Mouse (Mus musculus): ENCODE data around the gene Slc4a1. TPM values are rescaled to one million over a fixed set of nuclear protein-coding genes. Genes with fewer than 3 reads are reported as not detected.

Slc4a1 gene
- total RNA-seq, 2 experiments from 2014 or later: 0.47 to 1.2 TPM

GRCm38 (mm10) chr11:102361776-102362495 is 4.1 kb downstream of the Slc4a1 start:
- DNase-seq (ENCODE audit: extremely low spot score in 1 of 2, low spot score in 2 of 2): no peak
- intact Hi-C loops (cut with DNase I): no loop called here

- intact Hi-C loops (cut with DNase I): no loop called here
- DNase-seq (ENCODE audit: extremely low spot score in 1 of 2, low spot score in 2 of 2): no peak
Measured at GRCm38 (mm10) chr11:102358365-102358764, 7.6 kb downstream of the Slc4a1 start.

GRCm38 (mm10) chr11:102356636-102357350 is 9.2 kb downstream of the Slc4a1 start:
- no peak for DNase-seq (ENCODE audit: extremely low spot score in 1 of 2, low spot score in 2 of 2)
- intact Hi-C loops (cut with DNase I): no loop called here

- intact Hi-C loops (cut with DNase I): no loop called here
- DNase-seq (ENCODE audit: extremely low spot score in 1 of 2, low spot score in 2 of 2): no peak
Measured at GRCm38 (mm10) chr11:102356190-102356589, 9.8 kb downstream of the Slc4a1 start.

GRCm38 (mm10) chr11:102355501-102355900 is 10.5 kb downstream of the Slc4a1 start:
- intact Hi-C loops (cut with DNase I): no loop called here

GRCm38 (mm10) chr11:102353021-102353431 is 13.0 kb downstream of the Slc4a1 start:
- intact Hi-C loops (cut with DNase I): no loop called here
- no peak for DNase-seq (ENCODE audit: extremely low spot score in 1 of 2, low spot score in 2 of 2)

More at GRCm38 (mm10) chr11:102355501-102355900, 10.5 kb downstream of the Slc4a1 start:
- no peak for DNase-seq (ENCODE audit: extremely low spot score in 1 of 2, low spot score in 2 of 2)

- DNase-seq (ENCODE audit: extremely low spot score in 1 of 2, low spot score in 2 of 2): no peak
- intact Hi-C loops (cut with DNase I): no loop called here
Measured at GRCm38 (mm10) chr11:102352378-102352777, 13.6 kb downstream of the Slc4a1 start.

GRCm38 (mm10) chr11:102350981-102351523 is 15.0 kb downstream of the Slc4a1 start:
- intact Hi-C loops (cut with DNase I): no loop called here
- DNase-seq (ENCODE audit: extremely low spot score in 1 of 2, low spot score in 2 of 2): no peak

- DNase-seq (ENCODE audit: extremely low spot score in 1 of 2, low spot score in 2 of 2): no peak
- intact Hi-C loops (cut with DNase I): no loop called here
Measured at GRCm38 (mm10) chr11:102350416-102350815, 15.6 kb downstream of the Slc4a1 start.

GRCm38 (mm10) chr11:102349189-102349954 is 16.6 kb downstream of the Slc4a1 start:
- no peak for DNase-seq (ENCODE audit: extremely low spot score in 1 of 2, low spot score in 2 of 2)
- intact Hi-C loops (cut with DNase I): no loop called here

GRCm38 (mm10) chr11:102348771-102349170 is 17.2 kb downstream of the Slc4a1 start:
- intact Hi-C loops (cut with DNase I): no loop called here
- DNase-seq (ENCODE audit: extremely low spot score in 1 of 2, low spot score in 2 of 2): no peak

- intact Hi-C loops (cut with DNase I): no loop called here
- no peak for DNase-seq (ENCODE audit: extremely low spot score in 1 of 2, low spot score in 2 of 2)
Measured at GRCm38 (mm10) chr11:102348101-102348585, 17.9 kb downstream of the Slc4a1 start.

GRCm38 (mm10) chr11:102347683-102348082 is 18.3 kb downstream of the Slc4a1 start:
- no peak for DNase-seq (ENCODE audit: extremely low spot score in 1 of 2, low spot score in 2 of 2)
- intact Hi-C loops (cut with DNase I): no loop called here

GRCm38 (mm10) chr11:102346926-102347325 is 19.1 kb downstream of the Slc4a1 start:
- DNase-seq (ENCODE audit: extremely low spot score in 1 of 2, low spot score in 2 of 2): no peak
- intact Hi-C loops (cut with DNase I): no loop called here

- no peak for DNase-seq (ENCODE audit: extremely low spot score in 1 of 2, low spot score in 2 of 2)
- intact Hi-C loops (cut with DNase I): no loop called here
Measured at GRCm38 (mm10) chr11:102344458-102344857, 21.5 kb downstream of the Slc4a1 start.

- DNase-seq (ENCODE audit: extremely low spot score in 1 of 2, low spot score in 2 of 2): no peak
- intact Hi-C loops (cut with DNase I): no loop called here
Measured at GRCm38 (mm10) chr11:102342742-102343141, 23.3 kb downstream of the Slc4a1 start.

GRCm38 (mm10) chr11:102341101-102341500 is 24.9 kb downstream of the Slc4a1 start:
- no peak for DNase-seq (ENCODE audit: extremely low spot score in 1 of 2, low spot score in 2 of 2)
- intact Hi-C loops (cut with DNase I): no loop called here

GRCm38 (mm10) chr11:102339624-102340023 is 26.4 kb downstream of the Slc4a1 start:
- DNase-seq (ENCODE audit: extremely low spot score in 1 of 2, low spot score in 2 of 2): no peak
- intact Hi-C loops (cut with DNase I): no loop called here

GRCm38 (mm10) chr11:102339195-102339594 is 26.8 kb downstream of the Slc4a1 start:
- intact Hi-C loops (cut with DNase I): no loop called here
- no peak for DNase-seq (ENCODE audit: extremely low spot score in 1 of 2, low spot score in 2 of 2)
